Mouse (Mus musculus) cerebellum, adult 2 months (tissue): Measurements from ENCODE around the gene Rpia.

Source experiments
- CTCF ChIP-seq: fragments of 200-500 bp; IDR thresholded peaks from 2 replicates; pipeline ENCODE4 v1.5.1; 2011; ENCODE audit warnings: low read depth, mild to moderate bottlenecking, control low read depth, low read length, moderate library complexity, borderline replicate concordance; ENCODE audit not compliant: insufficient read depth
- POLR2A ChIP-seq: fragments of 200-500 bp; IDR thresholded peaks from 2 replicates; pipeline ENCODE4 v1.6.1; 2011; ENCODE audit warnings: low read length, control low read depth, borderline replicate concordance; ENCODE audit not compliant: insufficient read depth

DNA sequence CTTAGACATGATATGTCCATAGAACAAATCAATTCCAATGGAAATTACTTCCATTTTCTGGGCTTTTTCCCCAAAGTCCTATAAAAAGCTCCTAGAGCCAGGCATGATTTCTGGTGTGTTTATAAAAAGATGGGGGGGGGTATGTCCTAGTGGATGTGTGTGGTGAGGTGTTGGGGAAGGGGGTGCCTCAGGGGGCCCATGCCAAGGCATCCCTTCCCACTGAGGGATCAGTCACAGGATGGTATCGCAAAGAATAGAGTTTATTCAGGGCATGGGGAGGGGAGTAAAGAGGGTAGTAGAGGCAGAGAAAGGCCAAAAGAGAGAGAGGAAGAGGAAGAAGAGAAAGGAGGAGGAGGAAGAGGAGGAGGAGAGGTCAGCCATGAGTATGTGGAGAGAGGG, 14.5 kb upstream of the Rpia start:
- TF ChIP-seq POLR2A (no peak), CTCF (no peak)
